Mouse (Mus musculus) myocyte (in vitro differentiated cells): Measurements from ENCODE around the gene Iqschfp. TPM values are rescaled to one million over a fixed set of nuclear protein-coding genes. Genes with fewer than 3 reads are reported as not detected.

ENCODE experiments used
- H3K27me3 ChIP-seq: one replicate; pipeline ENCODE4 v1.6.1; 2011; ENCODE audit not compliant: control insufficient read depth, insufficient read depth, insufficient read length
- H3K36me3 ChIP-seq: one replicate; pipeline ENCODE4 v1.6.1; 2011; ENCODE audit not compliant: control insufficient read depth, insufficient read depth
- H3K4me2 ChIP-seq: one replicate; pipeline ENCODE4 v1.6.1; 2011; ENCODE audit warnings: low read depth, control low read depth
- H3K4me3 ChIP-seq: one replicate; pipeline ENCODE4 v1.5.1; 2011; ENCODE audit warnings: mild to moderate bottlenecking, control low read depth, moderate library complexity
- H3K79me2 ChIP-seq: one replicate; pipeline ENCODE4 v1.6.1; 2011; ENCODE audit not compliant: control insufficient read depth, insufficient read depth
- H3ac ChIP-seq: one replicate; pipeline ENCODE4 v1.6.1; 2011; ENCODE audit not compliant: control insufficient read depth, insufficient read length
- CEBPB ChIP-seq: IDR thresholded peaks from 2 replicates; pipeline ENCODE4 v1.6.1; 2011; ENCODE audit warnings: mild to moderate bottlenecking, moderate library complexity; ENCODE audit not compliant: poor library complexity, insufficient read depth, severe bottlenecking
- E2F4 ChIP-seq: IDR thresholded peaks from one replicate; pipeline ENCODE4 v1.6.1; 2011; ENCODE audit warnings: mild to moderate bottlenecking, control low read depth, moderate library complexity; ENCODE audit not compliant: insufficient read depth
- MAX ChIP-seq: IDR thresholded peaks from one replicate; pipeline ENCODE4 v1.6.1; 2011; ENCODE audit warnings: low read depth, mild to moderate bottlenecking, control low read depth
- MYOD1 ChIP-seq, 3 experiments: IDR thresholded peaks; one replicate each; pipeline ENCODE4 v1.6.1; 2011; ENCODE audit warnings: control low read depth in 2 of 3, low read depth in 2 of 3, mild to moderate bottlenecking in 2 of 3, moderate library complexity in 1 of 3; ENCODE audit not compliant: insufficient read length in 2 of 3, control insufficient read depth in 1 of 3
- MYOG ChIP-seq, 3 experiments: IDR thresholded peaks; one replicate each; pipeline ENCODE4 v1.6.1; 2011; ENCODE audit warnings: control low read depth in 2 of 3, low read depth in 2 of 3, mild to moderate bottlenecking in 2 of 3; ENCODE audit not compliant: insufficient read length in 2 of 3, control insufficient read depth in 1 of 3, insufficient read depth in 1 of 3
- POLR2A ChIP-seq: IDR thresholded peaks from one replicate; pipeline ENCODE4 v1.6.1; 2011; ENCODE audit warnings: low read depth, mild to moderate bottlenecking, control low read depth, moderate library complexity; ENCODE audit not compliant: insufficient read length
- POLR2AphosphoS2 ChIP-seq: IDR thresholded peaks from one replicate; pipeline ENCODE4 v1.6.1; 2011; ENCODE audit warnings: low read depth, control low read depth; ENCODE audit not compliant: insufficient read length
- REST ChIP-seq: IDR thresholded peaks from one replicate; pipeline ENCODE4 v1.6.1; 2011; ENCODE audit warnings: mild to moderate bottlenecking, control low read depth, moderate library complexity; ENCODE audit not compliant: insufficient read depth, insufficient read length
- SRF ChIP-seq: IDR thresholded peaks from one replicate; pipeline ENCODE4 v1.6.1; 2011; ENCODE audit warnings: low read depth; ENCODE audit not compliant: control insufficient read depth, insufficient read length
- TCF12 ChIP-seq: IDR thresholded peaks from one replicate; pipeline ENCODE4 v1.6.1; 2011; ENCODE audit warnings: mild to moderate bottlenecking, control low read depth; ENCODE audit not compliant: poor library complexity, insufficient read depth, severe bottlenecking
- TCF3 ChIP-seq: IDR thresholded peaks from one replicate; pipeline ENCODE4 v1.6.1; 2011; ENCODE audit warnings: low read depth, control low read depth; ENCODE audit not compliant: insufficient read length
- USF1 ChIP-seq: IDR thresholded peaks from one replicate; pipeline ENCODE4 v1.6.1; 2011; ENCODE audit warnings: low read depth, mild to moderate bottlenecking, control low read depth, moderate library complexity
- polyA plus RNA-seq: library from polyadenylated mRNA; unstranded; fragments of >200 nt; fragmentation: generic; extraction: Trizol; gene quantifications from one replicate; pipeline ENCODE4 v1.2.1, GENCODE M21; 2012; ENCODE audit warnings: missing spikeins

The Iqschfp gene
- polyA plus RNA-seq, 1 experiment = not detected

- no peak overlapping the region for H3ac ChIP-seq
- H3K4me2 ChIP-seq = no peak overlapping the region
- H3K79me2 ChIP-seq = no peaks in the 10 kb centered on the region
- H3K4me3 ChIP-seq = no peak overlapping the region
- no peaks in the 10 kb centered on the region for H3K36me3 ChIP-seq
- TF ChIP-seq MYOG (IDR thresholded peaks at IDR 0.05; ENCODE audit: control insufficient read depth in 1 of 3, insufficient read depth in 1 of 3, insufficient read length in 2 of 3, low read depth in 2 of 3) = no peak
- no peak for TF ChIP-seq TCF3
- TF ChIP-seq E2F4 = no peak
- no peak for TF ChIP-seq REST
- no peak for TF ChIP-seq USF1
- TF ChIP-seq CEBPB = no peak
- TF ChIP-seq SRF = no peak
- TF ChIP-seq POLR2A = no peak
- TF ChIP-seq MYOD1 (IDR thresholded peaks at IDR 0.05; ENCODE audit: control insufficient read depth in 1 of 3, insufficient read length in 2 of 3, low read depth in 2 of 3) = no peak
- TF ChIP-seq POLR2AphosphoS2 = no peak
- peaks cover 8% of the 10 kb centered on the region for H3K27me3 ChIP-seq
These were observed 31.1 kb downstream of the Iqschfp start for GRCm38 (mm10) chr3:67923095-67923494.

GRCm38 (mm10) chr3:67925453-67925852 lies 33.4 kb downstream of the Iqschfp start:
- TF ChIP-seq CEBPB (no peak), USF1 (no peak), SRF (no peak), MYOD1 (IDR thresholded peaks at IDR 0.05; ENCODE audit: control insufficient read depth in 1 of 3, insufficient read length in 2 of 3, low read depth in 2 of 3) (no peak), TCF3 (no peak), MYOG (IDR thresholded peaks at IDR 0.05; ENCODE audit: control insufficient read depth in 1 of 3, insufficient read depth in 1 of 3, insufficient read length in 2 of 3, low read depth in 2 of 3) (no peak), E2F4 (no peak), POLR2A (no peak)
- H3ac ChIP-seq = no peak overlapping the region
- peaks cover 20% of the 10 kb centered on the region for H3K27me3 ChIP-seq
- H3K4me2 ChIP-seq = no peak overlapping the region
- no peaks in the 10 kb centered on the region for H3K79me2 ChIP-seq
- no peaks in the 10 kb centered on the region for H3K36me3 ChIP-seq
- no peak overlapping the region for H3K4me3 ChIP-seq

DNA sequence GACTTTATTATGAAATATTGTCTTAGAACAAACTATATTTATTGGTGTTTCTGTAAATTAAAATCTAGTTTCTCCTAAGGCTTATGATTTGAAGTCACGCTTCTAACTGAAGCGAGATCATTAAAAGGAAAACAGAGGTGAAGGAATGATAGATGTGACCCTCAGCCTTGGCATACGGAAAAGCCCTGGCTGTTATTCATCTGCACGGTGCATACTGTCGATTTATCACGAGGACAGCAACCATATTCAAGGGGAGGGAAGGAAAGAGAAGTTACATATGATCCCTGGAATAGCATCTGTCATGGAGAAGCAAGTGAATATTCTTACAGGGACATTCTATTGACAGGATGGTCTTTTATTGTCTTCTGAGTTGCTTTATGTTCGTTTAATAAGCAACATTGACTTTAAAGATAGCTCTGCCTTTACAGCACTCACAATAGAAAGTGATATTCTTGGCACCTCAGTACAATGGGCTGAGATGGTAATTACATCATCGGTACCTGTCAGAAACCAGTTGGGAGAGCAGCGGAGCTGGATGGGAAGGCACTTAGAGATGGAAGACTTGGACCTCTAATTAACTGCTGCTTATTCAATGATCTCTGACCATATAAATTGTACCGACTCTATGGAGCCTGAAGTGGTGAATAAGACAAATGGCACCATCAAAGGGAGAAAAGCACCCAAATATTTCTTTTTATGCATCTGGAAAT lies 38.5 kb downstream of the Iqschfp start:
- Histone ChIP-seq H3K4me3 (no peak overlapping the region), H3K4me2 (no peak overlapping the region), H3ac (no peak overlapping the region), H3K27me3 (peaks cover 20% of the 10 kb centered on the region), H3K79me2 (no peaks in the 10 kb centered on the region), H3K36me3 (no peaks in the 10 kb centered on the region)
- no peak for TF ChIP-seq MYOG (IDR thresholded peaks at IDR 0.05; ENCODE audit: control insufficient read depth in 1 of 3, insufficient read depth in 1 of 3, insufficient read length in 2 of 3, low read depth in 2 of 3)

GRCm38 (mm10) chr3:67931181-67931580 lies 39.1 kb downstream of the Iqschfp start:
- Histone ChIP-seq H3K27me3 (peaks cover 20% of the 10 kb centered on the region), H3K36me3 (no peaks in the 10 kb centered on the region), H3ac (no peak overlapping the region), H3K79me2 (no peaks in the 10 kb centered on the region), H3K4me3 (no peak overlapping the region), H3K4me2 (no peak overlapping the region)
- TF ChIP-seq TCF12 (no peak), MYOD1 (IDR thresholded peaks at IDR 0.05; ENCODE audit: control insufficient read depth in 1 of 3, insufficient read length in 2 of 3, low read depth in 2 of 3) (no peak), MYOG (IDR thresholded peaks at IDR 0.05; ENCODE audit: control insufficient read depth in 1 of 3, insufficient read depth in 1 of 3, insufficient read length in 2 of 3, low read depth in 2 of 3) (no peak), CEBPB (no peak), USF1 (no peak), MAX (no peak)

DNA sequence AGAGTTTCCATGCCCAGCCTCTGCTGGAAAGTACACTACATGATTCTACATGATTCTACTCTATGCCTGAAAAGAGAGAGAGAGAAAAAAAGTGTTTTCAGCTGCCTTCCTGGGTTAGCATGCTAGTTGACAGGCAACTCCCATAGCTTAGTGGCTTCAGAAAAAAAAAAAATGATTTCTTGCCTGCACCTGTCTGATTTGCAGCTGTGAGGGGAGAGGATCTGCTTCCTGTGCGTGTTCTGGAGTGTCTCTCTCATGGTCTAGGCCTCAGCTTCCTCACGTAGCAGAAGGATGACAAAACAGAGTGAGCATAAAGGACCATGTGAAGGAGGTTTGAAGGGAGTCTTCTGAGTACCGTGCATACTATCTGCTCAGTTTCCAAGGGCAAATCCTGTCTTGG lies 39.9 kb downstream of the Iqschfp start:
- H3K4me2 ChIP-seq = no peak overlapping the region
- no peak overlapping the region for H3K4me3 ChIP-seq
- H3K79me2 ChIP-seq = no peaks in the 10 kb centered on the region
- H3ac ChIP-seq = no peak overlapping the region
- H3K27me3 ChIP-seq = peaks cover 20% of the 10 kb centered on the region
- no peaks in the 10 kb centered on the region for H3K36me3 ChIP-seq
- TF ChIP-seq TCF3 (peak; percentile 50), MYOG (IDR thresholded peaks at IDR 0.05; ENCODE audit: control insufficient read depth in 1 of 3, insufficient read depth in 1 of 3, insufficient read length in 2 of 3, low read depth in 2 of 3) (peak in 1 of 3 experiments; percentile 53), TCF12 (peak; percentile 59), POLR2AphosphoS2 (no peak), MYOD1 (IDR thresholded peaks at IDR 0.05; ENCODE audit: control insufficient read depth in 1 of 3, insufficient read length in 2 of 3, low read depth in 2 of 3) (peak in 2 of 3 experiments; percentile 78 to 79)

- Histone ChIP-seq H3K79me2 (no peaks in the 10 kb centered on the region), H3K27me3 (peaks cover 10% of the 10 kb centered on the region), H3ac (no peak overlapping the region), H3K4me2 (no peak overlapping the region), H3K4me3 (no peak overlapping the region), H3K36me3 (no peaks in the 10 kb centered on the region)
- TF ChIP-seq SRF (no peak), POLR2AphosphoS2 (no peak)
These were observed 43.8 kb downstream of the Iqschfp start for GRCm38 (mm10) chr3:67935829-67936228.
